Mouse (Mus musculus) 3134 (cell line): ENCODE measurements around the gene Itpk1.

Experiments
- DNase-seq: peaks from one replicate; pipeline ENCODE4 v3.0.0-alpha.2; 2011; ENCODE audit warnings: low spot score; ENCODE audit not compliant: insufficient read length; ENCODE audit errors: extremely low read depth

The Itpk1 gene

DNA sequence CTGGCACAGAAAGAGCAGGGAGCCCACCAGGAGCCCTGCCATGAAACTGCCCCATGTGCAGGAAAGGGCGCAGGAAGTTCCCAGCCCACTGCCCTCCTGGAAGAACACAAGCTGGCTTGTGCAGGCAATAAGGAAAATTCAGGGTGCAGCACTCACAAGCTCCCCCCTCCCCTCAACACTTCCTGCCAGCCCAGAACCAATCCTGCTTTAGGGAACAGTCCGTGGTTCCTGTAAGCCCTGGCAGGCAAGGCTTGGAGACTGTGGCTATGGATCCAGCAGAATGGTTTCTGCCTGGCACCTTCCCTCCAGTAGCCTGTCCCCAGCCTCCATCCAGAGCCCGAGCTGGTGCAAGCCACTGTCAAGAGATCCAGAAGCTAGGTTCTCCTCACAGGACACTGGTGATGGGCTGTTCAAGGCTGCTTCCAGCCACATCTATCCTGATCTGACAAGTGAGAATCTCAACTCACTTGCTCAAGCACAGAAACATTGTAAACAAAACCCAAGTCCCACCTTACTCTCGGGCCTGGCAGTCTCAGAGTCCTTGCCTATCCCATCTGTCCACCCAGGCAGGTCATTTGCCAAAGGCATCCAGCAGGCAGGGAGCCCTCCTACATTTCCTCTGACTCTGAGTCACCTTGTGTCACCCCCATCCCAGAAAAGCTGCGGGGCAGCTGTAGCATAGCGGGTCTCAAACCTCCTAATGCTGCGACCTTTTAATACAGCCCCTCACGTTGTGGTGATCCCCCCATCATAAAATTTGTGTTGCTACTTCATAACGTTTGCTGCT is 102.3 kb downstream of the Itpk1 start:
- no peak for DNase-seq

DNA sequence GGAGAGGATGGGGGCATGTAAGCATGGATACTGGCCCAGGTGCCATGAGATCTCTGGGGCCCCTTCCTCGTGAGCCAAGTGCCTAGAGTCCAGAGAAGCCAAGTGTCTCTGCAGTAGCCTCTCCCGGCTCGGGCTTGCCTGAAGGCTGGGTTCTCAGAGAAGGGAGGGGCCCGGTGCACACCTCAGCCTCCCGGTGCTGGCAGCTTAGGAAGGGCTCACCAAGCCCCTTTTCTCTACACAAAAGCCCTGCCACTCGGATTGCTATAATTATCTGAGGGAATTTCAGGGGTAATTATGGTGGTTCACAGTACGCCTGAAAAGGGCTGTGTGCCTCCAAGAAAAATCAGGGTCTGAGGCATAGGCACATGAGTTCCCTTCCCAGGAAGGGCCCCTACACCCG is 102.9 kb downstream of the Itpk1 start:
- DNase-seq = no peak

- peak; percentile 44 for DNase-seq
Measured at GRCm38 (mm10) chr12:102600345-102600744, 104.4 kb downstream of the Itpk1 start.

- DNase-seq = no peak
Measured at GRCm38 (mm10) chr12:102599801-102600200, 104.9 kb downstream of the Itpk1 start.

- no peak for DNase-seq
Measured at GRCm38 (mm10) chr12:102598535-102598934, 106.2 kb downstream of the Itpk1 start.

- DNase-seq = no peak
Measured at GRCm38 (mm10) chr12:102597466-102597865, 107.3 kb downstream of the Itpk1 start.

GRCm38 (mm10) chr12:102596410-102596809 is 108.3 kb downstream of the Itpk1 start:
- no peak for DNase-seq

- no peak for DNase-seq
Measured at GRCm38 (mm10) chr12:102594627-102595026, 110.1 kb downstream of the Itpk1 start.

DNA sequence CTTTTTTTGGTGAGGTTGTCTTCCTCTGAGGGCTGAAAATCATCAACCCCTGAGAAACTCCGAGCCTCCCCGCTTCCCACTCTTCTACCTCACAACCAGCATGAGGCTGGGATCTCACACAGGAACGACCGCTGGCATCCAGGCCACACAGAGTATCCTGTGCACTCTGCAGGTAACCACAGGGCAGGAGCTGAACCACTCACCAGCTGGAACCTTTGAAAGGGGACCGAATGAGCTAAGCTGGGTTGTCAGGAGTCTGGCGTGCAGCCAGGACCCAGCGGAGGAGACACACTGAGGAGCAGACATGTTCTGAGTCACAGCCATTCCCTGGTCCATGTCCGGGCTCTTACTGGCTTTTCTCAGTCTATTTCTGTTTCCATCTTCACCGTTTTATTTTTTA is 111.0 kb downstream of the Itpk1 start:
- DNase-seq = no peak

GRCm38 (mm10) chr12:102590711-102591360 is 113.9 kb downstream of the Itpk1 start:
- DNase-seq = peak; percentile 66

DNA sequence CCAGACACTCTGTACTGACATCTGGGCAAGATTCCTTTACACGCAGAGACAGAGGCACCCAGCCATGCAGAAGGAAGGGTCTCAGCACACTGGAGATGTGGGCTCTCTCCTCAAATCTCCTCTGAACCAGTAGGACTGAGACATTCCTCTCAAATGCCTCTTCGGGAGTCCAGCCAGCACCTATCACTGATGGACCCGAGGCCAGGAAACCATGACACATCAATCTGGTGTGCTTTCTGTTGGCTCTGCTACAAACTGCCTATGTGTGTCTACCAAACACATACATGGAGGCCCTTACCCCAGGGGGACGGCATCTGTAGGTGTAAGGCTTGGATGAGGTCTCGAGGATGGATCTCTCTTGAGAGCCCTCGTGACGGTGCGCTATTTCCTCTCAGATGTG is 117.6 kb downstream of the Itpk1 start:
- DNase-seq = no peak

- no peak for DNase-seq
Measured at GRCm38 (mm10) chr12:102586286-102586881, 118.3 kb downstream of the Itpk1 start.

- no peak for DNase-seq
Measured at GRCm38 (mm10) chr12:102585390-102585789, 119.3 kb downstream of the Itpk1 start.

GRCm38 (mm10) chr12:102582441-102582840 is 122.3 kb downstream of the Itpk1 start:
- DNase-seq = no peak

- DNase-seq = no peak
Measured at GRCm38 (mm10) chr12:102581579-102582196, 123.0 kb downstream of the Itpk1 start.

DNA sequence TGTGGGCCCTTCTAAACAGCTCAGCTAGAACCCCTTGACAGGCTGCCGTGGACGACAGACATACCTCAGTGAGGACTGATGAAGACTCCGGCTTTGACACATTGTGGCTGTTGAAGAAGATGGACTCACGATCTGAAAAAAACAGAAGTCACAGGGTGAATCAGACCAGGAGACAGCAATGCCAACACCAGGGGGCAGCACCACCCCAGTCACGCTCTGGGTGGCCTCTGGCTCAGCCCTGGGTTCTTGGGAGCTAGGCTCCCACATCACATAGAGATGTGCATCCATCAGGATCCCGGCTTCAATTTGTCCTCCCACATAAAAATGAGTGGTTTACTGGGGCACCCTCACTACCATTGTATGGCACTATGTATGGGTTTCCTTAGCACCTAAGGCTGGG is 125.7 kb downstream of the Itpk1 start:
- peak; percentile 52 for DNase-seq

DNA sequence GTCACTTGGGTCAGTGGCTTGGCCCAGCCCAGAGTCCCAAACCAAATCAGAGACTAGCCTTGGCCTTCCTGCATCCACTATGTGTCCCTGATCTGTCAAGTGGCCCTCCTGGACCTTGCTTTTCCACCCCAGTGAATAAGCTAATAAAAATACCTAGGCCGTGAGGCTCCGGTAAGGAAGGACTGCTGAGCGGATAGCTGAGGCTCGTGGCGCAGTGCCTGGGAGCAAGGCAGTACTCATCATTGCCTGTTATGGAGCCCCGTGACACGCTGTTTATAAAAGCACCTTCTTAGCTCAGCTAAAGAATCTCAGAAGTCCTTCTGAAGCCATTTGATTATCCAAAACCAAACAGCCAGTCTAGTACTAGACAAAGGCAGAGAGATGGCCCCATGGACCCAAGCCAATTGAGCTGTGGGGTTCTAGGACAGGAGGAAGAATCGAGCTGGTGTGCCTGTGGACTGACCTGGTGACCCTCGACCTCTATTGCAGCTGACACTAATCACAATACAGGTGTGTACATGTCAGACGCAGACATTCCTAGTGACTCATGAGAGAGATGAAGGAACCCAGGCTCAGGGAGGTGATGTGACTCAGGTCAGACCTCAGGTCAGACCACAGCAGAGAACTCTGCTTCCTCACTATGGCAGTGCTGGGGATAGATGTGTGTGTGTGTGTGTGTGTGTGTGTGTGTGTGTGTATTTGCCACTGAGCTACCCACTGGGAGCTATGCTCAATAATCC is 127.9 kb downstream of the Itpk1 start:
- DNase-seq = no peak

GRCm38 (mm10) chr12:102575541-102576329 is 129.0 kb downstream of the Itpk1 start:
- no peak for DNase-seq

DNA sequence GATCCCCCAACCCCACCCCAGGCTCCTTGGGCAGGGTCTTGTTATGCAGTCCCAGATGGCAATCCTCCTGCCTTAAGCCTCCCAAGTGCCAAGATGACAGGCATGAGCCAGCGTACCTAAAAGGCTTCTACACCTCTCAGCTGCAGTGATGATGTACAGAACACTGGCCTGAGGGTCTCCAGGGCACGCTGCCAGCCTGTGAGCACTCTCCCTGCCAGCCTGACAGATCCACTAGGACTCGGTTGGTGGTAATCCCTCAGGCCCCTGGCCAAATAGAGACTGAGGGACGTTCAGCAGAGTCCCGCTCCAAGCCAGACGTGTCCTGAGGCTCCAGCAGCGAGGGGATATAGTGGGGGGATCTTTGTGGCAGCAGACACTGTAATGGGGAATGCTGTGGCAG is 131.7 kb downstream of the Itpk1 start:
- DNase-seq = no peak

GRCm38 (mm10) chr12:102571666-102572065 is 133.1 kb downstream of the Itpk1 start:
- DNase-seq = no peak
